Mouse (Mus musculus) ES-E14 (cell line): ENCODE data around the gene Grip1. TPM values are rescaled to one million over a fixed set of nuclear protein-coding genes. Genes with fewer than 3 reads are reported as not detected.

Experiments
- DNase-seq: peaks from one replicate; pipeline ENCODE4 v3.0.0-alpha.2; 2013; ENCODE audit warnings: low read depth, low spot score
- H3K27ac ChIP-seq: 2 replicates; pipeline ENCODE4 v1.5.1; 2012; ENCODE audit warnings: low read depth, mild to moderate bottlenecking, low read length, moderate library complexity, mixed read lengths; ENCODE audit not compliant: poor library complexity, insufficient read depth, severe bottlenecking
- H3K36me3 ChIP-seq: 2 replicates; pipeline ENCODE4 v1.6.1; 2012; ENCODE audit warnings: mild to moderate bottlenecking, low read length, moderate library complexity, mixed read lengths; ENCODE audit not compliant: control insufficient read depth, poor library complexity, insufficient read depth, severe bottlenecking
- H3K4me1 ChIP-seq, 2 experiments: fragments of 150-350 bp in 1 of 2; sonication (generic) in 1 of 2; 2 replicates each; pipeline ENCODE4 v1.6.1; 2012; ENCODE audit warnings: low read length in 2 of 2, mild to moderate bottlenecking in 1 of 2, mixed read lengths in 1 of 2; ENCODE audit not compliant: control insufficient read depth in 2 of 2, insufficient read depth in 2 of 2, poor library complexity in 1 of 2
- H3K4me3 ChIP-seq, 2 experiments: fragments of 150-350 bp in 1 of 2; sonication (generic) in 1 of 2; 2 replicates each; pipeline ENCODE4 v1.5.1; 2012; ENCODE audit warnings: low read length in 2 of 2, low read depth in 1 of 2, mild to moderate bottlenecking in 1 of 2, mixed read lengths in 1 of 2; ENCODE audit not compliant: insufficient read depth in 1 of 2, poor library complexity in 1 of 2, severe bottlenecking in 1 of 2
- H3K9ac ChIP-seq: 2 replicates; pipeline ENCODE4 v1.6.1; 2012; ENCODE audit warnings: low read depth, mild to moderate bottlenecking, low read length, mixed read lengths; ENCODE audit not compliant: poor library complexity, insufficient read depth, severe bottlenecking
- H3K9me3 ChIP-seq: fragments of 150-350 bp; sonication (generic); 2 replicates; pipeline ENCODE4 v1.6.1; 2012; ENCODE audit warnings: low read depth, mild to moderate bottlenecking, low read length; ENCODE audit not compliant: control insufficient read depth, insufficient read depth
- CHD2 ChIP-seq: IDR thresholded peaks from 2 replicates; pipeline ENCODE4 v1.6.1; 2014; ENCODE audit warnings: mild to moderate bottlenecking, low read depth, low read length, inconsistent platforms
- HCFC1 ChIP-seq: IDR thresholded peaks from 2 replicates; pipeline ENCODE4 v1.6.1; 2012; ENCODE audit warnings: low read length, inconsistent platforms, borderline replicate concordance; ENCODE audit not compliant: insufficient read depth
- MAFK ChIP-seq: IDR thresholded peaks from 2 replicates; pipeline ENCODE4 v1.6.1; 2014; ENCODE audit warnings: mild to moderate bottlenecking, low read depth, low read length, inconsistent platforms; ENCODE audit not compliant: insufficient read depth
- ZC3H11A ChIP-seq: IDR thresholded peaks from 2 replicates; pipeline ENCODE4 v1.6.1; 2012; ENCODE audit warnings: low read depth, mild to moderate bottlenecking, inconsistent platforms, low read length, borderline replicate concordance
- ZNF384 ChIP-seq: IDR thresholded peaks from 2 replicates; pipeline ENCODE4 v1.6.1; 2012; ENCODE audit warnings: low read depth, low read length, inconsistent platforms
- in situ Hi-C, 2 experiments: fragments of 600-800 bp; cut with MboI; formaldehyde crosslinking; loops; one replicate each; pipeline ENCODE4 v1.15.1; 2025; ENCODE audit warnings: low sequenced_read_pairs in 2 of 2, inconsistent platforms in 1 of 2; ENCODE audit not compliant: unreplicated experiment in 2 of 2
- total RNA-seq: library from RNA; depleted of rRNA; stranded (reverse); fragments of 300-350 nt; gene quantifications from 2 replicates; pipeline ENCODE4 v1.2.3, GENCODE M21; 2012

Gene Grip1
- total RNA-seq, 1 experiment: 4.2 TPM

GRCm38 (mm10) chr10:119615240-119615885 is 161.7 kb downstream of the Grip1 start:
- in situ Hi-C loops: no loop called here
- H3K4me3 ChIP-seq: no peak overlapping the region
- no peaks in the 10 kb centered on the region for H3K9me3 ChIP-seq
- H3K27ac ChIP-seq: no peak overlapping the region
- no peak overlapping the region for H3K9ac ChIP-seq
- H3K4me1 ChIP-seq: peaks cover 4 to 6% of the 10 kb centered on the region in 2 experiments; a peak in 3 of 4 replicates
- DNase-seq: peak; percentile 12
- TF ChIP-seq ZC3H11A (no peak), MAFK (peak; percentile 82)
- H3K36me3 ChIP-seq: no peaks in the 10 kb centered on the region

GRCm38 (mm10) chr10:119616078-119616477 is 162.4 kb downstream of the Grip1 start:
- no peak for DNase-seq
- no peak for TF ChIP-seq CHD2
- no peak for TF ChIP-seq ZC3H11A
- no peak for TF ChIP-seq ZNF384
- no peaks in the 10 kb centered on the region for H3K36me3 ChIP-seq
- no peak overlapping the region for H3K9ac ChIP-seq
- no peak overlapping the region for H3K4me3 ChIP-seq
- H3K4me1 ChIP-seq: peaks cover 4 to 6% of the 10 kb centered on the region in 2 experiments; a peak in 3 of 4 replicates
- in situ Hi-C loops: no loop called here
- no peak overlapping the region for H3K27ac ChIP-seq
- no peaks in the 10 kb centered on the region for H3K9me3 ChIP-seq

GRCm38 (mm10) chr10:119628656-119629055 is 175.0 kb downstream of the Grip1 start:
- TF ChIP-seq HCFC1 (no peak), MAFK (no peak), CHD2 (no peak)
- in situ Hi-C loops: no loop called here
- no peak overlapping the region for H3K27ac ChIP-seq

GRCm38 (mm10) chr10:119630401-119630800 is 176.8 kb downstream of the Grip1 start:
- H3K27ac ChIP-seq: no peak overlapping the region
- in situ Hi-C loops: no loop called here
- no peak for DNase-seq
- H3K36me3 ChIP-seq: no peaks in the 10 kb centered on the region
- no peaks in the 10 kb centered on the region for H3K9me3 ChIP-seq
- H3K4me1 ChIP-seq: no peaks in the 10 kb centered on the region
- H3K9ac ChIP-seq: no peak overlapping the region
- no peak overlapping the region for H3K4me3 ChIP-seq
- TF ChIP-seq CHD2 (no peak), MAFK (no peak), HCFC1 (no peak), ZNF384 (no peak), ZC3H11A (no peak)

More at GRCm38 (mm10) chr10:119628656-119629055, 175.0 kb downstream of the Grip1 start:
- Histone ChIP-seq H3K36me3 (no peaks in the 10 kb centered on the region), H3K4me3 (no peak overlapping the region), H3K4me1 (no peaks in the 10 kb centered on the region), H3K9me3 (no peaks in the 10 kb centered on the region), H3K9ac (no peak overlapping the region)
- no peak for DNase-seq

GRCm38 (mm10) chr10:119631966-119632365 is 178.3 kb downstream of the Grip1 start:
- no peak for DNase-seq
- H3K27ac ChIP-seq: no peak overlapping the region

More at GRCm38 (mm10) chr10:119631966-119632365, 178.3 kb downstream of the Grip1 start:
- Histone ChIP-seq H3K4me1 (no peaks in the 10 kb centered on the region), H3K9me3 (no peaks in the 10 kb centered on the region), H3K9ac (no peak overlapping the region), H3K36me3 (no peaks in the 10 kb centered on the region), H3K4me3 (no peak overlapping the region)
- TF ChIP-seq ZC3H11A (no peak), ZNF384 (no peak), CHD2 (no peak), MAFK (no peak), HCFC1 (no peak)
- in situ Hi-C loops: no loop called here
